Mouse (Mus musculus) CD4-positive helper T cell, adult 2 months (primary cell): ENCODE measurements at regions not wholly inside any gene's neighbourhood (a gene's known extent, or its start where the extent isn't known, plus 50 kb on each side); places are given as distances from the start of the nearest gene placed in this dataset.

ENCODE experiments used
- DNase-seq: peaks from one replicate; pipeline ENCODE4 v3.0.0-alpha.2; 2012; ENCODE audit warnings: low read depth, missing footprints, low spot score

GRCm38 (mm10) chr2:148506966-148507365, 63.6 kb upstream of the Cd93 start:
- no peak for DNase-seq

DNA sequence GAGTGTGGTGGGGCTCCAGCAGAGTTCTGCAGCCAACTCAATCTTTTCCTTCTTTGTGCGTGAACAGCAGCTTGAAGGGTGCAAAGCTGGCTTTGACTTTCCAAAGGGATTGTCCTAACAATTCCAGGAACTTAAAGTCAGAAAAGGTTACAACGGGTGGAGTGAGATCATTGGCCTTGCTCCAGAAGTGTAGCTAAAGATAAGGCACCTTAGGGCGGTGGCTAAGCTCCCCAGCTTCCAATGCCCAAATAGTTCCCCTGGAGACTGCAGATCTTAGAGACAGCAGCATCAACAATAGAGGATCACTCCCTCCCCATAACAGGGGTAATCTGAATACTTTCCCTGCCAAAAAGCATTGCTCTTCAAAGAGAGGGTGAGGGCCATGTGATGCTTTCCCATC, 62.3 kb upstream of the Cd93 start:
- DNase-seq: no peak

- DNase-seq: no peak
Observed at GRCm38 (mm10) chr2:148503143-148503854, 59.9 kb upstream of the Cd93 start.

GRCm38 (mm10) chr2:148502321-148502720, 59.0 kb upstream of the Cd93 start:
- DNase-seq: no peak

DNA sequence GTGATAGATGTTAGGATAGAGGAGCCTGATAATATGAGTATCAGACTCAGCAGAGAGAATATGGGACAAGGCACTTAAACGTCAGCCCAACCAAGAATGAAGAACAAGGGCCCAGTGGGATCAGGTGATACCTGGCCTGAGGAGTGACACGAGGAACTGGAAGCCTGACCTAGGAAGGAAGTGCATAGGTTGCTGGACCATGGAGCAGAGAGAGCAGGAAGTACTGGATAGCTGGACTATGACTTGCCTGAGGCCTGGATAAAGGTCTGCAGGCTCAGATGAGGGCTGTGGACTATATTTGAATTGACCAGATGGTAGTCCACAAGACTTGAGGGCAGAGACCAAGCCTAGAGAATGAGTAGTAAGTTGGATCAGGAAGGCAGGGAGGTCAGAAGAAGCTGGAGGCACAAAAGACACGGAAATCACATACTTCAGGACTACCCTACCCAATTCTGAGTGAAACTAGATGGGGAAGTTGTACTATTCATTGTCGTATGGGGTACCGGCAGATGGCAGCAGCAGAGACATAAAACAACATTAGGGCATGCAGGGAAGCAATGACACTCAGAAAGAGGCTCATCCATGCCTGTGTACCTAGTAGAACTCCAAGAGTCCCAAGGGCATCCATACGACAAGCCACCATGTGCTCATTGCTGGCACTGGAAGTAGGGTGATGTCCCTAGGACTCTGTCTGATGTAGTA, 57.0 kb upstream of the Cd93 start:
- no peak for DNase-seq

GRCm38 (mm10) chr2:148497452-148498302, 54.3 kb upstream of the Cd93 start:
- DNase-seq: no peak

- DNase-seq: no peak
Observed at GRCm38 (mm10) chr2:148496151-148497040, 53.0 kb upstream of the Cd93 start.

DNA sequence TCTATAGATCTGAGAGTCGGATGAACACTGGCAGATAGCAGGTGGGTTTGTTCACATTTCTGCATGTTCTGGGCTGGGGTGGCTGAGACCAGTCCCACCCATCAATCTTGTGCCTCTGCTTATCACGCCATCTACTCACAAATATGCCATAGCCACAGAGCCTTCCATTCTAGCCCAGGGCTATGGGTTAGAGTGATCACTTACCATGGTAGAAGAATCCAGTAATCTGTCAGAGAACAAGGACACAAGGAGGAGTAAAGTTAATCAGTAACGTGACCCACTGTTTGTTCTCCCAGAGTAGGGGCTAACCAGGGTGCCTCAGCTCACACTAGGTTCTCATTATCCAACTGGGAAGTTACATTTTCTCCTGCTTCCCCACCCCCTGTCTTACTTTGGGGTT, 52.1 kb upstream of the Cd93 start:
- DNase-seq: no peak

DNA sequence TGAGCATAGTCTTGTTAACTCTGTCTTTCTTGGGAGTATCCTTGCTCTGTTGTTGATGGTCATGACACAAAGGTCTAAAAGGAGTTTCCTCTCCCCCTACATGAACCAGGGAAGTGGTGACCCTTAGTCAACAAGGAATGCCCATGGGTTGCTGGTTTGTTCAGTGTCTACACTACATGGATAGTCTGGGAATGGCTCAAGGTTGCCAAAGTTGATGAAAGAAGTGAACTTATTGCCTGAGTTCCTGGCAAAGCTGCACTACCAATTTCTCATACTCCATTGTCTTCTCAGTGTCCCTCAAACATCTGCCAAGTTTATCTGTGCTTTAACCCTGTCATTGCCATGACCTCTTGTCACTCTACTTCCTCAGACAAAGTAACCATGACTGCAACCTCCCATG, 49.9 kb upstream of the Cd93 start:
- DNase-seq: no peak
